30 mouse cellular contexts compared by ENCODE assay signal in genomic region chr8:83397726-83398125, GRCm38 (mm10). TPM values are rescaled to one million over a fixed set of nuclear protein-coding genes. Genes with fewer than 3 reads are reported as not detected.
"Had no signal": no experiment of that assay in that cellular context is flagged by ENCODE, and none has a peak within 500 bp of the region (broad histone marks: within the 10 kb centered on the region; RNA-seq: fewer than 3 reads in every experiment).

No protein-coding gene starts in this region.

- H3K4me2 ChIP-seq: heart, embryonic 12.5 days; hindbrain, embryonic 12.5 days; hindbrain, embryonic 14.5 days; kidney, embryonic 15.5 days; limb, embryonic 13.5 days; limb, embryonic 15.5 days; liver, embryonic 12.5 days had no signal

- H3K36me3 ChIP-seq: heart, embryonic 10.5 days; heart, embryonic 12.5 days; hindbrain, embryonic 10.5 days; hindbrain, embryonic 12.5 days; kidney, embryonic 15.5 days; limb, embryonic 13.5 days; limb, embryonic 15.5 days; liver, embryonic 12.5 days had no signal

- ATAC-seq: hindbrain, embryonic 16.5 days; inflammation-experienced regulatory T-cells, adult 6 months; liver, embryonic 12.5 days had no signal

- DNase-seq: gastrocnemius, adult 2 months; gastrocnemius, postnatal 10 days; gastrocnemius, postnatal 25 days; heart, adult 18-20 months; heart, postnatal 10 days; heart, postnatal 4 days; kidney, adult 11 months; kidney, adult 8-10 months; layer of hippocampus, adult 9-11 months; layer of hippocampus, postnatal 36 days; left cerebral cortex, postnatal 4 days had no signal

- H3K4me1 ChIP-seq: heart, embryonic 10.5 days; heart, embryonic 12.5 days; hindbrain, embryonic 10.5 days; hindbrain, embryonic 12.5 days; kidney, embryonic 15.5 days; limb, embryonic 13.5 days; limb, embryonic 15.5 days; liver, embryonic 12.5 days had no signal

- H3K9me3 ChIP-seq: heart, embryonic 10.5 days; hindbrain, embryonic 10.5 days; hindbrain, embryonic 12.5 days; kidney, embryonic 15.5 days; limb, embryonic 13.5 days; limb, embryonic 15.5 days; liver, embryonic 12.5 days had no signal

- H3K9ac ChIP-seq: heart, embryonic 12.5 days; hindbrain, embryonic 12.5 days; hindbrain, embryonic 14.5 days; kidney, embryonic 15.5 days; limb, embryonic 13.5 days; limb, embryonic 15.5 days; liver, embryonic 12.5 days; liver, embryonic 14.5 days had no signal

- H3K27ac ChIP-seq: gastrocnemius, adult 2 months; heart, embryonic 10.5 days; hindbrain, embryonic 10.5 days; hindbrain, embryonic 12.5 days; hindbrain, embryonic 14.5 days; kidney, embryonic 15.5 days; kidney, postnatal 0 days; limb, embryonic 13.5 days; limb, embryonic 15.5 days; liver, embryonic 12.5 days; liver, embryonic 14.5 days had no signal

- H3K4me3 ChIP-seq: gastrocnemius, adult 2 months; heart, embryonic 10.5 days; heart, embryonic 12.5 days; hindbrain, embryonic 10.5 days; hindbrain, embryonic 12.5 days; kidney, embryonic 15.5 days; limb, embryonic 13.5 days; limb, embryonic 15.5 days; liver, embryonic 12.5 days had no signal

- H3K27me3 ChIP-seq: hindbrain, embryonic 12.5 days; kidney, embryonic 15.5 days; limb, embryonic 13.5 days; limb, embryonic 15.5 days; liver, embryonic 12.5 days had no signal

RNA-seq across cellular contexts. Expression of gene Clgn, which starts 8.1 kb away (rescaled TPM):
- polyA plus RNA-seq: liver, adult 2 months had no signal

RNA-seq across cellular contexts. Expression of gene Mgat4d, which starts 49.5 kb away (rescaled TPM):
- polyA plus RNA-seq: frontal cortex, adult 2 months; heart, embryonic 10.5 days; heart, embryonic 12.5 days; heart, embryonic 14.5 days; heart, embryonic 16.5 days; hindbrain, embryonic 10.5 days; hindbrain, embryonic 12.5 days; hindbrain, embryonic 14.5 days; hindbrain, embryonic 16.5 days; inflammation-experienced regulatory T-cells, adult 6 months; kidney, embryonic 15.5 days; kidney, postnatal 0 days; large intestine, adult 2 months; limb, embryonic 11.5 days; limb, embryonic 13.5 days; limb, embryonic 15.5 days; liver, adult 2 months; liver, embryonic 12.5 days; liver, embryonic 14.5 days had no signal
